Mouse (Mus musculus) cortical plate, adult 2 months (tissue): ENCODE data around the gene Hdac9.

Source experiments
- CTCF ChIP-seq: fragments of 200-500 bp; IDR thresholded peaks from 2 replicates; pipeline ENCODE4 v1.5.1; 2011; ENCODE audit warnings: mild to moderate bottlenecking, control low read depth, low read length; ENCODE audit not compliant: insufficient read depth; ENCODE audit errors: extremely low read depth
- POLR2A ChIP-seq: fragments of 200-500 bp; IDR thresholded peaks from 2 replicates; pipeline ENCODE4 v1.6.1; 2011; ENCODE audit warnings: mild to moderate bottlenecking, low read length, control low read depth; ENCODE audit not compliant: insufficient read depth; ENCODE audit errors: extremely low read depth

- TF ChIP-seq POLR2A (no peak), CTCF (no peak)
These were observed 233.5 kb downstream of the Hdac9 start for GRCm38 (mm10) chr12:34683375-34683774.
